Mouse (Mus musculus): ENCODE results near the gene A730049H05Rik.

A730049H05Rik gene

GRCm38 (mm10) chr6:92882446-92882845, 66.2 kb downstream of the A730049H05Rik start:
- DNase-seq (ENCODE audit: low spot score), result no peak

GRCm38 (mm10) chr6:92883131-92883900, 67.0 kb downstream of the A730049H05Rik start:
- DNase-seq (ENCODE audit: low spot score), result no peak

- no peak for DNase-seq (ENCODE audit: low spot score)
Observed at GRCm38 (mm10) chr6:92891535-92891934, 75.3 kb downstream of the A730049H05Rik start.
